Mouse (Mus musculus): ENCODE results near the gene Ube2m. TPM values are rescaled to one million over a fixed set of nuclear protein-coding genes. Genes with fewer than 3 reads are reported as not detected.
"Not testable (repeated sequence)": the region's sequence is repeated elsewhere in the genome, so short reads cannot be mapped to it uniquely, and the experiment has no call there.

Ube2m gene
- total RNA-seq (2021) = 100 to 1,000 TPM; 198 to 213 TPM

DNA sequence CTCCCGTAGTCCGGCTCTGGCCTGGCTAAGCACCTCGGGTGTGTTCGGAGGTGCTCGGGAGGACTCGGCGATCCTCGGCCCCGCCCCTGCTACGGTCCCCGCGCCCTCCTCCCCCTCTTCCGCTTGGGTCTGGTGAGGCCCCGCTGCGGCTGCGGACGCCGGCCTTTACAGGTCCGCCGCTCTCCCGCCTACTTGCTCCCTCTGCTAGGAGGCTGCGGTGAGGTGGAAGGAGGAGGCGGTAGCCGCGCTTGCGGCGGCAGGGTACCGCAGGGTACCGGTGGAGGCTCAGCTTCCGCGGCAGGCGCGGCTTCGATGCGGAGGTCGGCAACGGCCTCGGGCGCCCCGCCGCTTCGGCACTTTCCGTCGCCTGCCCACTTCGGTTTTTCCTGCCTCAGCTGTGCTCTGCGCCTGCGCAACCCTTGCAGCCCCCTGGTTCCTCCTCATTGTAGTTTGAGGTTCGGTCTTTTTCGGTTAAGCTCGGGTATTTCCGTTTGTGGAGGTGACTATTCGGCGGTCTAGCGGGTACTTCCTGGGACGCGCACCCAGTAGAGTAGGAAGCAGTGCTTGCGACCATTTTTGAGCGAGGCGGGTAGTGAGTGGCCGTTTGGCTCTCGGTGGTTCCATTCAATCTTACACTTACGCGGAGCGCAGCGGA lies at the start of gene Ube2m:
Ube2m (minus strand) TSS at position 375 of the 655 bp plus-strand sequence.
- DNase-seq = peak; percentile 100
- intact Hi-C loops (cut with DNase I) = no loop called here

- intact Hi-C loops (cut with DNase I) = no loop called here
- no peak for DNase-seq
Measured at GRCm38 (mm10) chr7:13072293-13072692, 34.2 kb upstream of the Ube2m start.

DNA sequence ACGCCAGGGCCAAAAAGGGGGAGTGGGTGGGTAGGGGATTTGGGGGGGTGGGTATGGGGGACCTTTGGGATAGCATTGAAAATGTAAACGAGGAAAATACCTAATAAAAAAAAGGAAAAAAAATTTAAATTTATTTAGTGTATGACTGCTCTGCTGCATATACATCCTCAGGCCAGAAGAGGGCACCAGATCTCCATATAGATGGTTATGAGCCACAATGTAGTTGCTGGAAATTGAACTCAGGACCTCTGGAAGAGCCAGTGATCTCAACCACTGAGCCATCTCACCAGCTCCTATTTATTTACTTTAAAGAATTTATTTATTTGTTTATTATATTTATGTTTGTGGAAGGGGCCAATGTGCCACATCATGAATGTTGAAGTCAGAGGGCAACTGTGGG lies 25.3 kb upstream of the Ube2m start:
- intact Hi-C loops (cut with DNase I); DNase-seq: not testable (repeated sequence)

- intact Hi-C loops (cut with DNase I) = no loop called here
Measured at GRCm38 (mm10) chr7:13059536-13059935, 21.5 kb upstream of the Ube2m start.

DNA sequence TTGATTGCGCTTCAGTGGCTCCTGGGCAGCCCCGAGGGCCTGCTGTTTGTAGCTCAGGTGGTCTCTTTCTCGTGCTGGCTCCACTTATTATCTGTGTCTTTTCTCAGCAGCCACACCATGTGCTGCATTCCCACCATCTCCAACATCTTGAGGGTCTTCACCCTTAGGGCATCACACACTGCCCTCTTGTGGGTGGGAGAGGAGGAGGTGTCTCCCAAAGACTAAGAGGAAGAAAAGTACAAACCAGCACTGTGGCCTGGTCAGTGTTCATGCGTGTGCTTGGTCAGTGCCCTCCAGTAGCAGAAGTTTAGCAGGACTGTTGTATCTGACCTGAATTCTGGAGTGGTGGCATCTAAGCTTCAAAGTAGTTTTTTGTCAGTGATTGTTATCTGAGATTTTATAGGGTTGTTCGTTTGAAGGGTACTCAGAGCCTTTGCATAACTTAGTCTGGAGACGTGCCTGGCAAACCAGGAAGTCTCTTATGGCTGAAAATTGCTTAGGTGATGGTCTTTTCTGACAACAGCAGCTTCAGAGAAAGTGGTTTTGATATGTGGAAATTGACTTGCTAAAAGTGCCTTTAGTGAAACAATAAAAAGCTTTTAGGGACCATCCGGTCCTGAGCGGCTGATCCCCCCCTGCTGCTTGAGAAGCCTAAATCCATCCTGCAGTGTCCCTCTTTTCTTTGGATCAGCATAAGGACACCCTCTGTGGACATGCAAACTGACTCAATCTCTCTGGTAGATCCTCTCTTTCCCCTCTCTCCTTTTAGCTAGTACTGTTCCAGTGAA lies 19.0 kb upstream of the Ube2m start:
- DNase-seq = no peak
- intact Hi-C loops (cut with DNase I) = no loop called here

More at GRCm38 (mm10) chr7:13059536-13059935, 21.5 kb upstream of the Ube2m start:
- no peak for DNase-seq

- peak; percentile 96 for DNase-seq
- intact Hi-C loops (cut with DNase I) = no loop called here
Measured at GRCm38 (mm10) chr7:13054287-13055010, 16.4 kb upstream of the Ube2m start, which contains the start of gene Mzf1. Gene Mzf1 (minus strand): TSS chr7:13054764.

- DNase-seq = no peak
- intact Hi-C loops (cut with DNase I) = no loop called here
Measured at GRCm38 (mm10) chr7:13053961-13054286, 15.8 kb upstream of the Ube2m start.

DNA sequence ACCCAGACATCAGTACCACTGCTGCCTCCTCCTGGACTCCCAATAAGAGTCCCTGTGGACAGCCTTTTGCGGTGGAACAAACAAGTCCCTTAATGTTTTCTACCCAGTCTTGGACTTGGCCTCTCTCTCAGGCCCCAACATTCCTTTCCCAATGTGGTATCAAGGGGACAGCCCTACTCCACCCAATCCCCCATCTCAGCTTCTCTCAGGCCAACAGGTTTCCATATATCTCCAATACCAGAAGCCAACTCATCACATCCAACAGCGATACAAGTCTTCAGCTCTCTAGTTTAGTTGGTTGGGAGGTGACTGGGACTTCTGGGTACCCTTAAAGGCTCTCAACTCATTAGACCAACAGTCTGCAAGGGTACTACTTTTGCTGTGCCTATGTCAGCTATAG lies 15.4 kb upstream of the Ube2m start:
- DNase-seq = no peak
- intact Hi-C loops (cut with DNase I) = no loop called here

- DNase-seq = no peak
- intact Hi-C loops (cut with DNase I) = no loop called here
Measured at GRCm38 (mm10) chr7:13053001-13053400, 14.9 kb upstream of the Ube2m start.

DNA sequence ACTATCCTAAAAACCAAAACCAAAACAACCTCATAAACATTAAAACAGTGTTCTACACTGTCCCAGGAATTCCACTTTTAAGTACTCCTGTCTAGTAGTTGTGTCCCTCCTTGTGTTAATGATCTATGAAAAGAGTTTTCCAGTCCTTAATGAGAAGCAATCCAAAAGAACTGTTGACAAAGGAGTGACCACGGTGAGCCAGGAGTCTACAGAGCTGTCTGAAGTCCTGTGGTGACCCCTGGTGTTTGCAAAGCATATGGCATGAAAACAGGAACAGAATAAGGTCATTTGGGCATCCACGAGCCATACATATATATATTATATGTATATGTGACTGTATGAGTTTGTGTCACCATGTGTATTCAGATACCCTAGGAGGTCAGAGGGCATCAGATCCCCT lies 8.0 kb upstream of the Ube2m start:
- peak; percentile 56 for DNase-seq
- intact Hi-C loops (cut with DNase I) = no loop called here

DNA sequence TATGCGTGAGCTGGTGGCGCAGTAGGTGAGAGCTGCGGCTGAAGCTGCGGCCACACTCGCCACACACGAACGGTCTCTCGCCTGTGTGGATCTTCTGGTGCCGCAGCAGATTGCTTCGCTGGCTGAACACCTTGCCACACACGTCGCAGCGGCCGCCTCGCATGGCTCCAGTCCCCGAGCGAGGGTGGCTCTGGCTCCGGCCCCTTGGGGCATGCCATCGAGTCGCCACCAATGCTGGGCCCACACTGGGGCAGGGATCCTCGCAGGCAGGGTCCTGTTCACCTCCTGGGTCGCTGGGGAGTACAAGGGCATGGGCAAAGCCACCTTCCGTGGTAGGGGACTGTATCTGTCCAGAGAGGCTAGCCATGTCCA lies 6.2 kb upstream of the Ube2m start:
- peak; percentile 32 for DNase-seq
- intact Hi-C loops (cut with DNase I) = no loop called here

DNA sequence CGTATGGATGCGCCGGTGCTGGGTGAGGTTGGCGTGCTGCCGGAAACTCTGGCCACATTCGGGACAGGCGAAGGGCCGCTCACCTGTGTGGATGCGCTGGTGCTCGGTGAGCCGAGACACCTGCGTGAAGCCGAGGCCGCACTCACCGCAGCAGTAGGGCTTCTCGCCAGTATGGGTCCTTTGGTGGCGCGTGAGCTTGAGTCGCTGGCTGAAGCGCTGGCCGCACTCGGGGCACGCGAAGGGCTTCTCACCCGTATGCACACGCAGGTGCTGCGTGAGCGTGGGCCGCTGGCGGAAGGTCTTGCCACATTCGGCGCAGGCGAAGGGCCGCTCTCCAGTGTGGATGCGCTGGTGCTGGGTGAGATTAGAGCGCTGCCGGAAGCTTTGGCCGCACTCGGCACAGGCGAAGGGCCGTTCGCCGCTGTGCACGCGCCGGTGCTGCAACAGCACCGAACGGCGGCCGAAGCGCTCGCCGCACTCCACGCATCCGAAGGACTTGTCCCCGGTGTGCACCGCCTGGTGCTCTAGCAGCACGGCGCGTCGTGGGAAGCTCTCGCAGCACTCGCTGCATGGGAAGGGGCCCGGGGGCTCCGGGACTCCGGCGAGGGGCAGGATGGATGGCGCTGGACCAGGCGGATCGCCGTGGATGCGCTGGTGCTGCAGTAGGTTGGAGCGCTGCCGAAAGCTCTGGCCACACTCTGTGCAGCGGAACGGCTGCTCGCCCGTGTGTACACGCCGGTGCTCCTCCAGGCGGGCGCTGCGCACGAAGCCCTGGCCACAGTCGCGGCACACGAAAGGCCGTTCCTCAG lies 5.6 kb upstream of the Ube2m start:
- intact Hi-C loops (cut with DNase I) = no loop called here
- DNase-seq = peak; percentile 71

- DNase-seq = no peak
- intact Hi-C loops (cut with DNase I) = no loop called here
Measured at GRCm38 (mm10) chr7:13043120-13043444, 5.0 kb upstream of the Ube2m start.

DNA sequence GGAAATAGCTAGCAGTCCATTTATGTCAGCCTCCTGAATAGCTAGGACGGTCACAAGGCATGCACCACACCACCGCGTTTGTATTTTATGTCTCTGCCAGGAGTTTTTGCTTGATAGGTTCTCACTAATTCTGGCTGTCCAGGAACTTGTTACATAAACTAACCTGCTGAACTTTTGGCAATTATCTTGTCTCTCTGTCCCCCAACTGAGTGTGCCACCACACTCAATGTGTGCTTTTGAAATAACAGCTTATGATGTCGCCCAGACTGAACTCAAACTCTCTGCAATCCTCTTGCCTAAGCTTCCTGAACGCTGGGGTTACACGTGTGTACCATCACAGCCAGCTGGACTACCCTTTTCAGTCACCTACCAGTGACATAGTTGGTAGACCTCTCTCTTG lies 4.4 kb upstream of the Ube2m start:
- intact Hi-C loops (cut with DNase I) = no loop called here
- no peak for DNase-seq

DNA sequence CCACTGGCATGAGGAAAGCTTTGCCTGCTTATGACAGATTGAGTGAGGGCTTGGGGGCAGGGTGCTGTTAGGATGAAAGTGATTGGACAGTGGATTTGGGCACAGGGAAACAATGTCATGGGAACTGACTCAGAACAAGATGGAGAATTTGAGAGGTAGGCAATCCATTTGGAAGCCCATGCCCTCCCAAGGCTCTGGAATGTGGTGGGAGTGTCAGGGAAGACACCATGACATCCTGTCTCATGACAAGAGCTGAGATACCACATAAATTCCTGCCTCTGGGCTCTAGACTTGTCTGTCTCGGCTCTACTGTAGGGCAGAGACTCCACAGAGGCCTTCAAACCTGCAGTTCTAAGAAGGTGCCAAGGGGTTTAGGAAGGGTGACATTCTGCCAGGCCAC lies 3.2 kb upstream of the Ube2m start:
- DNase-seq = no peak

DNA sequence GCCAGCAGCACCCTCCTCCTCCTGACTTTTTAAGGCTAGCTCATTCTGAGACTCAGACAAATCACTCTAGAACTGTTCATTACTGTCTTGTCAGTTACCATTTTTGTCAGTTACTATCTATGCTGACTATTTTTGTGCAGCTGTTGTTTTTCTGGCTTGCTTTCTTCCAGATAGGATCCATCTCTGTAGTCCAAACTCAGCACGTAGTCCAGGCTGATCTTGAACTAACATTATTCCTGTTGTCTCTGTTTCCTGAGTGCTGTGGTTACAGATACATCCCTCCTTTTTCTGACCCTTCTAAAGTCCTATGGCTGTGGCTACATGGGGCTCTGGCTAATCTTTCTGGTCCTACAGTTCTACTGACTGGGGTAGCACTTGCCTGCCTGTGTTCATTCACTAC lies 1.1 kb upstream of the Ube2m start:
- intact Hi-C loops (cut with DNase I) = no loop called here
- no peak for DNase-seq

More for the DNA sequence above, 3.2 kb upstream of the Ube2m start:
- intact Hi-C loops (cut with DNase I) = no loop called here

DNA sequence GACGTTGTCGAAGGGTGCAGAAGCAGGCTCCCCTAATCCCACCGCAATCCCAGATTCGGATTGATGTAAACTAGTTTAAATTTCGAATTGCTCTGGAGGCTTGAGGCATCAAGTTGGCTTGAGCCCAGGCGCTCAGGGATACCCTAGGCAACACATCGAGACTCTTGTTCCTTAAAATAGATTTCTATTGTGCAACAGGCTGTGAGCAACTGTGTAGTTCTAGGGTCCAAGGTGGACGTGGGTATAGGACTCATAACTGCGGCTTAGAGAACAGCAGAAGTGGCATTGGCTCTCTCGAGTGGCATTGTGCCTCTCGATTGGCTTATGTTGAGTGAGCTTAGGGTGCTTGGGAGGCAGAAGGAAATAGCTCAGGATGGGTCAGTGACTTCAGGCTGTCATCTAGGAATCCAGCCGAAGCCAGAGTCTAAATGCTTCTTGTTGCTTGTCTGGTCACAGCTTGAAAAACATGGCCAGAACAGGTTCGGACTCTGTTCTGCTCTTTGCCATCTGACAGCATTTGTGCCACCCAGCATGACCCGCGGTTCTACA lies 620 bp upstream of the Ube2m start:
- intact Hi-C loops (cut with DNase I) = no loop called here
- no peak for DNase-seq

- intact Hi-C loops (cut with DNase I) = no loop called here
Measured at GRCm38 (mm10) chr7:13037366-13037765, 709 bp downstream of the Ube2m start.

DNA sequence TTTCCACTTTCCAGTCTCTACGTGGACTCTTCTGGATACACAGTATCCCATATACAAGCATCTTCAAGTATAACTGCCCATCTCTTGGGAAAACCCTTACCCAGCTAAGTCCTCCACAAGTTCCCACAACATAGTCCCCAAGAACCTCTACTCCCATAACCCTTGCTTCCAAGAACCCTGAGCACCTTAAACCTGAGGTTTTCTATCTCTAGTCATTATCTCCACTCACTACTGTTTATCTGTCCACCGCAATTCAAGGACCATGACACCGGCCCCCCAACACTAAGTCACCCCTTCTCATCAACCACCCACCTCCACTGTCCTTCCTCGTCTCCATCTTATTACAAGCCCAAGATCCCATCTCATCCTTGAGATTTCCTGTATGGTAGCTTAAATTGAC lies 1.3 kb downstream of the Ube2m start:
- no peak for DNase-seq
- intact Hi-C loops (cut with DNase I) = no loop called here

More at GRCm38 (mm10) chr7:13037366-13037765, 709 bp downstream of the Ube2m start:
- DNase-seq = no peak

- DNase-seq = peak; percentile 43
- intact Hi-C loops (cut with DNase I) = no loop called here
Measured at GRCm38 (mm10) chr7:13035211-13035855, 2.7 kb downstream of the Ube2m start.

Measured in left cerebral cortex, postnatal 4 days (tissue).